Mouse (Mus musculus) urinary bladder, adult 18-20 months (tissue): ENCODE results near the gene Nt5c2.

Experiments
- DNase-seq, 2 experiments: peaks; one replicate each; pipeline ENCODE4 v3.0.0; 2022; ENCODE audit warnings: low spot score in 2 of 2, mixed read lengths in 2 of 2

The Nt5c2 gene

DNA sequence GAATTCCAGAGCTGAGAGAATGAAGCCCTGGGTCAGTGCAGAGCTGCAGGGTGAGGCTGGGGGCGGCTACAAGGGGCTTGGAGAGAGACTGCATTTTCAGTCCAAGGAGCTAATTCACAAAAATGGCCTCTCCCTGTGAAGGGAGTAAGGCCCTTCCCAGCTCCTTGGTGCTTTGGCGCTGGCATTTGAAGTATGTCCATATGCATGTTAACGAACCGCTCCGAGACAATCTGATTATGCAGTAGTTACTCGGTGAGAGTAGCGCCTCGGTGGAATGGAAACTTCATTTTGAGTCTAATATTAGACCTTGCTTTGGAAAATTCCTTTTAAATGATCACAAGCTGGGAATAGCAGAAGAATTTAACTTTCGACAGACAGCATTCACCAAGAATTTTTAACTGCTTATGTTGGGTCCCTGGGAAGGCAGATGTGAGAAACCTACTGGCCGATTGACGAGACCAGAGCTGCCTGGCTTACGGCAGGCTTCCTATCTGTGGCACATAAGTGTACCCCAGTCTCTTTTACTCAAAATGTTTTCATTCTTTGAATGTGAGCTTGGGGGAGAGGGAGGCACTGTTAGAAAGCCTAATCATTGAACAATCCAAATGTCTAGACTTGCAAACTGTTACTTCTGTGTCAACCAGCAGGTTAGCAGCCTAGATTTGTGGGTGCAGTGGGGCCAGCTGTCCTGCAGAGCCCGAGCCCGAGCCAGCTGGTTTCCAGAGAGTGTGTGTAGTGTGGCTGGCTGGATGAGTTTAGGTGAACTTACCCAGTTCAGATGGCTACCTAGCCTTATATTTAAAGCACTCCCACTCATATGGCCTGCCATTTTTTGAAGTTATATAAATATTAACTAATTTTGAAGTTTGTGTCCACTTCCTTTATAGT, 166.3 kb downstream of the Nt5c2 start:
- no peak for DNase-seq

DNA sequence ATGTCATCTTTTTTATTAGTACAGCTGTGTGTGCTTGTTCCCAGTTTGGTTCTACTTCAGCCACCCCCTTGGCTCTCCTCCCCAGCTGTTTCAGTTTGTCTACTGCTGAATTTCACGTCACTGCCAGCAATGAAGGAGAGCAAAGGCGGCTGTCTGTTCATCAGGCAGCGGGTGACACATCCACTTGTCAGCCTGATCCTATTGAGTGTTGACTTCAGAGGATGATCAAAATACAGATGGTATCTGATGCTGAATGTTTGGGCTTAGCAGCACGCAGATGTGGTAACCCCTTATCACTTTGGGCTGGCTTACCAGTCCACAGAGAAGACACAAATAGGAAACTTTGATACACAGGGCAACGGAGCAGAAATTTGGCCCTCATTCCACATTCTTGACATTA, 168.5 kb downstream of the Nt5c2 start:
- DNase-seq, result no peak

GRCm38 (mm10) chr19:46846056-46846455, 168.9 kb downstream of the Nt5c2 start:
- no peak for DNase-seq

DNA sequence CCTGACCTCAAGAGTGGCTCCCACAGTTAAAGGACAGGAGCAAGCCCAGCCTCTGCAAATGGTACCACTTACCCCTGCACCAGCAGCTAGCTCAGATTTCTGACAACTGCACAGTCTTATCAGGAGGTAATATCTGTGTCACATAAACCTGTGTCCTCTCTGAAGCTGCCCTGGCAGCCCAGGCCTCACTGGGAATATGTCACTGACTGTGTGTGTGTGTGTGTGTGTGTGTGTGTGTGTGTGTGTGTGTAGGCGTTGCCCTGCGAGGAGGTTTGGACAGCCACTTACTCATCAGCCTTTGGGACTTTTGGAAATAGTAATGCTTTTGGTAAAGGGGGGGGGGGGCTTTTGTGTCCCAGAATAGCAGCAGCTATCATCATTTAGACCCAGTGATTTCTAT, 171.9 kb downstream of the Nt5c2 start:
- DNase-seq, result peak in 1 of 2 experiments; percentile 7

DNA sequence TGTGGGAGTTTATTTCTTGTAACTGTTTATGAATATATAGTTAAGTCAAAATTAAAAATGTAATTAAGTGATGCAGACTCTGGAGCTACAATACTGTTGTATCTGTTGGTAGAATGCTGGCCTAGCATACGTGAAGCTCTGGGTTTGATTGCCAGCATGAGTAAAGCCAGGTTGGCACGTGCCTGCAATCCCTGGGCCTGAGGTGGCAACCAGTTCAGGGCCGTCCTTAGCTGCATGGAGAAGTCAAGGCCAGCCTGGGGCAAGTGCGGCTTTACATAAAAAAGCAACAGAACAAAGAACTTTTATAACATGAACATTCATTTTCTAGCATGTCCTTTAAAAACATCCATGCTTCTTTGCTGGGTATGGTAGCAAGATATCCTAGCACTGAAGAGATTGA, 173.9 kb downstream of the Nt5c2 start:
- DNase-seq, result no peak

- no peak for DNase-seq
Measured at GRCm38 (mm10) chr19:46837290-46838079, 177.5 kb downstream of the Nt5c2 start.

- DNase-seq, result no peak
Measured at GRCm38 (mm10) chr19:46836085-46836484, 178.9 kb downstream of the Nt5c2 start.

DNA sequence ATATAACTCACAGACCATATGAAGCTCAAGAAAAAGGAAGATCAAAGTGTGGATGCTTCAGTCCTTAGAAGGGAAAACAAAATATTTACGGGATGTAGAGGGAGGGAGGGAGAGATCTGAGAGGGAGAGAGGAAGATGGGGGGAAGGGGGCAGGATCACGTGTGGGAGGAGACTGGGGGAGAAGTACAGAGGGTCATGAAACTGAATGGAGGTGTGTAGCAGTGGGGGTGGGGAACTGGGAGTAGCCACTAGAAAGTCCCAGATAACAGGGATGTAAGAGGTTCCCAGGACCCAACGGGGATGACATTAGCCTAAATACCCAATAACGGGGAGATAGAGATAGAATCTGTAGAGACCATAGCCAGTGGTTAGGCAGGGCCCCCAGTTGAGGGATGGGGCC, 179.6 kb downstream of the Nt5c2 start:
- DNase-seq, result no peak

GRCm38 (mm10) chr19:46834301-46834700, 180.7 kb downstream of the Nt5c2 start:
- no peak for DNase-seq
